Mouse (Mus musculus) T-helper 2 cell (primary cell): ENCODE data around the gene Ccdc97.

ENCODE experiments used
- in situ Hi-C: fragments of 300-600 bp; cut with MboI, MseI; formaldehyde crosslinking; loops from one replicate; pipeline ENCODE4 v1.15.1; 2025; ENCODE audit warnings: high pct_unique_total_duplicates

Gene Ccdc97

DNA sequence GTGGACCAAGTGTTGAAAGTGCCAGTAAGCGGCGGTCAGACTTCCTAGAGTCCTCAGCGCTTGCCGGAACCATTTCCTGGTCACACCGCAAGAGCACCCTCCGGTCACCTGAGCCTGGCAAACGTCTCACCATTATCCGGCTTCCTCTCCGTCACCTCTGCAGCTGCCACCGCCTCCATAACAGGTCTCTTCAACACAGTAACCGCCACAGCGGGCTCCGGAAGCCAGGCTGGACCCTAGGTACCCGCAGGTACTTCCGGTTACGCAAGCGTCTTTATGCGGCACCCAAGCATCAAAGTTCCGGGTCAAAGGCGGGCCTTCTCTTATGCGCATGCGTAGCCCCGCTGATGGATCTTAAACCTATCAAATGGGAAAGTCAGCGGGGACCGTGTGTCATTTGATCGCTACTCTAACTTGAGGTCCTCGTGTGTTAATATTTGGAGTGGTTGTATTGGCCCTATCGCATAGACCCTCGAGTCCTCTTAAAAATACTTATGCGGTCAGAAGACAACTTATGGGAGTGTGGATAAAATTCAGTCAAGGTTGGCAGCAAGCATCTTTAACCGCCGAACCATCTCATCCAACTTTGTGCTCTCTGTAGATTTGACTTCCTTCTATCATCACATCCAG, at the start of gene Ccdc97:
Gene Ccdc97 (minus strand): TSS at position 301 of the 630 bp plus-strand sequence.
- in situ Hi-C loops: no loop called here

DNA sequence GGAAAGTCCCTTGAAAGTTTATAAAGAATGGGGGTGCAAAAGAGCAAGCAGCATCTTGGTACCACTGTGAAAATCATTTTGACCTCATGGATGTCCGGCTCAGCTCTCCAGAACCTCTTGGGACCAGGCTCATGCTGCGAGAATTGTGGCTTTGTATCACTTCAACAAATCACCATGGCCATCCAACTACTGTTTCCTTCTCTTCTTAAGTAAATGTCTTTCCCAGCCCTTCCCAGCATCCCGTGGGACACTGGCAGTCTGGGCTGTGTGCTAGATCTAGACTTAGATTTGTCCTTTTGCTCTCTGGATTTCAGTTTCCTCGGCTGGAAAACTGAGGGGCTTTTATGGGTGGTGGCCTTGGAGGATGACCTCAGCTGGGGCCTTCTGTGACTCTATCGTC, 49.3 kb upstream of the Ccdc97 start:
- in situ Hi-C loops: no loop called here

DNA sequence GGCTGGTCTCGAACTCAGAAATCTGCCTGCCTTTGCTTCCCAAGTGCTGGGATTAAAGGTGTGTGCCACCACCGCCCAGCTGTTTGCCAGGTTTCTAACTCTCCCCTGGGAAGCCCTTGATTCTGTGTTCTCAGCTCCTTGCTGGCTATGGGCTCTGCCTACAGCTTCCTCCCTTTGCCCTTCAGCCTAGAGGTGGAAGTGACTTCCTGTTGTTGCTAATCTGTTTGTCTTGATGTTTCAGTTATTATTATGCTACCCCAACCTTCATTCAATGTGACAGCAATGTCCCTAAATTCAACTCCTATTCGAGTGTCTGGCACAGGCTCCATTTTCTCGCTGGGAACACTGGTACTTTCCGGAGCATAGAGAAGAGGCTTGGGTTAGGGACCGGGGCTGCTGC, 47.2 kb upstream of the Ccdc97 start:
- in situ Hi-C loops: no loop called here

DNA sequence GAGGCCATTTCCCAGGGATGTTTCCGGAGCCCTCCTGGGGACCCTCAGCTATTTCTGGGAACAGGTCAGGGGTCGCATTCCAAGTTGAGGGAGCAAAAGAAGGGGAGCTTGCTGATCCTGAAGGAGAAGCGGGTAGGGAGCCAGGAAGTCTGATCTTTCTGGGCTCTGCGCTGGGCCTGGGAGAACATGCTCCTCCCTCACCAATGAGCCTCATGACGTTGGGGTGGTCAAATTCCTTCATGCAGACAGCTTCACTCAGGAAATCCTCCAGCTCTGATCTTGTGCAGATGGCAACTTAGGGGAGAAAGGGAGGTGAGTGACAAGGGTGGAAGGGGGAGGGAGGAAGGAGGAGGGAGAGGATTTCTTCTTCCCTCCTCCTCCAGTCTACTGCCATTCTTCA, 45.3 kb upstream of the Ccdc97 start:
- in situ Hi-C loops: no loop called here

DNA sequence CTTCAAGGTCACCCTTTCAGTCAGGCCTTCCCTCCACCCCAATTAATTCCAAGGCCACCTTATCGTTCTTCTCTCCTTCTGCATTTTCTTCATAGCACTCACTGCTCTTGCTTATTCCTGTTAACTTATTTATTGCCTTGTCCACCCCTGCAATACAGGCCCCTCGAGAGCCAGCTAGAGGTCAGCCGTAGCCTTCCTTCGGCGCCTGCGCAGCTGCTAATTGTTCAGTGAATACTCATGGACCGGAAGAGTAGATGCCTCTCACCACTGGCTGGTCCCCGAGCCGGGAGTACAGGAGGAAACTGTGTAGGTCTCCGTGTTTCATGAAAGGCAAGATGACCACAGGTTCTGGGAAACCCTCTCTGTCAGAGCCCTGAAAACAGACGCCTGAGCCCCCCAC, 44.8 kb upstream of the Ccdc97 start:
- in situ Hi-C loops: no loop called here

DNA sequence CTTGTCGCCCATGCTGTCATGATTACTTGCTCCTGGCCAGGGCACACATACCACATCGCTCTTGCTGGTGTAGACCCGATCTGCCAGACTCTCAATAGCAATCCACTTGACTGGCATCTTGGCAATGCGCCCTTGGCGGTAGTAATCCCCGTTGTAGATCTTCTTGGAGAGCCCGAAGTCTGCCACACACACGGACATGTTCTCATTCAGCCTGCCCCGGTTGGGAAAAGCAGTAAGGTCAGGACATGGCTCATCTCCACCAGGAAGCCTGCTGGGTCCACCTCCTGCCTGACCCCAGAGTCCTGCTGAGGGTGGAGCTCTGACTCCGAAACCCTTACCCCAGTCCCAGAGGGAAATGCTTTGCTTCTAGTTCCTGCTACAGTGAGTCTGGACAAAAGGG, 42.5 kb upstream of the Ccdc97 start:
- in situ Hi-C loops: no loop called here

DNA sequence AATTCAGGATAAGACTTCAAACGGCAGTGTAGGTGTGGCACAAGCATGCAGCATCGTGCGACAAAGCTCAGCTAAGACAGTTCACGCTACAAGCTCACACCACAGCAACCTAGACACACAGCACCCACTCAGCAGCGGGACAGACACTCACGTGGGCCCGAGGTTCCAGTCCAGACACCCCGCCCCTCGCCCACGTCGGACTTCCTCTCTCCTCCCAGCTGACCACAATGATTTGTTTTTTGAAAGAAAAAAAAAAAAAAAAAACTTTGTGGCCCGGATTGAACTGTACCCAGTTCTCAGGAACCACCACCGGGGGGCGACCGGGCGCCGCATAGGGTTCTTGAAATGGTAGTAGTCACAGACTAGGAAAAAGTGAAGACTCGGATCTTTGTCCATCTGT, 37.1 kb upstream of the Ccdc97 start:
- in situ Hi-C loops: loop anchor here (5.0 to 10.0 kb wide), 2 partner anchors 51 to 1719 kb away; partner anchors contain the start of gene Sertad3

DNA sequence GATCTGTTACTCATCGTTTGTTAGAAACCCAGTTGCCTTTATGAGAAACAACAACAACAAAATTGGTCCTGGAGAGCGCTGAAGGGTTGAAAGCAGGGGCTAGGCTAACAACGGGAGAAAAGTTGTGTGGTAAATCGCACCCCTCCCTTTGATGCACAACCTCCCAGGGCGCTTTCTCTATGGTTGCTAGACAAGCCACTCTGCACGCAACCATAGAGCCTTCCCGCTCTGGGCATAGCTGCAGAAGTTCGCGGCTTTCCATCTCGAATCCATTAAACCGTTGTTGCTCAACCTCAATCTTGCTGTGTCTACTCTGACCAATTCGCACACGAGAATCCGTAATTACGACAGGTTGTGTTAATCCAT, 36.6 kb upstream of the Ccdc97 start:
- in situ Hi-C loops: loop anchor here (5.0 to 10.0 kb wide), 2 partner anchors 52 to 1719 kb away; partner anchors contain the start of gene Sertad3

DNA sequence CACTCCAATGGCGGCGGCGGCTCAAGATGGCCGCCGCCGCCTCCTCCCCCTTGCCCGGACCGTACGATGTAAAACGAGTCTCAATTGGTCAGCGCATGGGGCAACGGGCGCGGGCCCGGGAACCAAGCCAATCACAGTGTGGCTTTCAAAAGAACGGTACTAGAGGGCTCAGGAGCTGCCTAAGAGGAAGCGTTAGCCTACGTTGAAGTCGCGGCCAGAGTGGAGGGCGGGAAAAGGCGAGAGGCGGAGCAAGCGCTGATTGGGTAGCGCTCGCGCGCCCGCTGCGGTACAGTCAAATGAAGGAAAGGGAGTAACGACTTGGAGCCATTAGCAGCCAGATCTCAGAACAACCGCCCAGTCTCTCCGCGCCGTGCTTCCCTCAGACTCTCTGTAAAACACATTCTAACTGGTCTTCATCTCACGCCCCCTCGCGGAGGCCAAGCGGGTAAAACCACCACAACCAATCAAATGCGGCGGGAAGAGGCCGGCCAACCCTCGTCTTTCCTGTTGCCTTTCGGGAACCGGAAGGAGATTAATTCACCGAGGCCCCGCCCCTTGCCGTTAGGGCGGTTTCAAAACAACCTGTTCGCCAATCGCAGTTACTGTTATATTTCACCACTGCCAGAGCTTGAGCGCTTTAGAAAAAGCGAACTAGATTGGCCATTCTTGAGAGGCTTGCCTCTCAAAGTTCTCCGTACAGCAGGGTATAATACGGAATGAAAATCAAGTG, 36.0 kb upstream of the Ccdc97 start, which contains the start of gene Hnrnpul1:
Gene Hnrnpul1 (minus strand): TSS at position 20 of the 730 bp plus-strand sequence.
- in situ Hi-C loops: loop anchor here (5.0 to 10.0 kb wide), 2 partner anchors 52 to 1720 kb away; partner anchors contain the start of gene Sertad3

DNA sequence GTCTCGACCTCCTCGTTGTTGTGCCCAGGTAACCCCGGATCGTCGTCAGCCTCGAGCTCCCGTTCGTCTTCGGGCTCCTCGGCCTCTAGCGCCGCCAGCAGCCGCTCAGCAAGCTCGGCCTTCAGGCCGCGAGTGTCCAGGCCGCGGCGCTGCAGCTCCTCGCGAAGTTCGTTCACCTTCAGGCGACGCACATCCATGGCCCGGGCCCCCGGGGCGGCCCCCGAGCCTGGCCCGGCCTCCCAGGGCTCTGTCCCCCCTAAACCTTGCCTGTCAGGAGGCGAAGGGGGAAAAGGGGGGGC, 35.5 kb upstream of the Ccdc97 start:
- in situ Hi-C loops: loop anchor here (10.0 kb wide), 1 partner anchor 1720 kb away; the partner anchor contains the start of gene Sertad3

DNA sequence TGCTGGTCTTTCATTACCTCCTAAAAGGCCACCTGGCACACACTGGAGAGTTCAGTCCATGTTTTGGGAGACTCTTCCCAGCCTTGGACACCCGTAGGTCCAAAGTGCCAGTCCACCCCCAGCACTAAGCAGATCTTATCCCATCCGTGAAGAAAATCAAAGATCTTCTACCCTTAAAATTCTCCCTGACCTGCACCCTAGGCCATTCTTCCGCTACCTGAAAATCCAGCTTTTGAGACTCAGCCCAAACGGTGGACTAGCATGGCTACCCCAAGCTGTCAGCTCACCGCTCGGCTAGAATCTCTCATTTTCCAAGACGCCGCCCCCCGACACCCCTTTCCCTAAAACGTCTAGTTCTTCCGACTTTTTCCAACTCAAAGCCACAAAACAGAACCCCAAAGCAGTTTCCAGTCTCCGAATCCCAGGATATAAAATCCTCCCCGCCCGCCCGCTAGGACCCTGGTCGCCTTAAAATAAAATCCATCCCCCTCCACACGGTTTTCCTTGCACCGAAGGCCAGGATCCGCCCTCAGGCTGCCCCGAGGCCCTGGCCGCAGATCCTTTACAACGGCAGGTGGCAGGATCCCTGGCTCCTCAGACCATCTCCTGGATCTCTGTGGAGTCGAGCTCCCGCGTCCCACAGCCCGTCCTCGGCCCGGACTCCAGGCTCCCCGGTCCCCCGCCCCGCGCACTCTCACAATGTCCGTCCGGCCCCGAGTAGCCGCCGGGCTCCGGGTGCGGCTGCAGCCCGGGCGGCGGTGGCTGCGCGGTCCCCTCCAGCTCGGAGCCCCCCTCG, 35.0 kb upstream of the Ccdc97 start:
- in situ Hi-C loops: loop anchor here (10.0 kb wide), 1 partner anchor 1721 kb away; the partner anchor contains the start of gene Sertad3

DNA sequence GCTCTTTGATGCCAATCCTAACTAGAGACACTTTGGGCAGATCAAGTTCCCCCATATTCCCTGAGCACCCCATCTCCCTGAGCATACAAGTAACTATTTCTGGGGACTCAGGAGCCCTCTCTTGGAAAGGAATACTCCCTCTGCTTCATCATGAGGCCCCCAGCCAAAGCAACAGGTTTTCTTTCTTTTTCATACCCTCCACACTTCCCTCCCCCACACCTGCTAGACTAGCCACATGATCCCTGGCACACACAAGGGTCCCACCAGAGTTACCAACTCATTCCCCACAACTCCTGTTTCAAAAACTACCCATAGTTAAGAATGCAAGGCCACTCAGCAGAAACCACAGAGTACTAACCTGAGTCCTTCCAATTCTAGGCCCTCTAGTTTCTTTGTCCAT, 34.2 kb upstream of the Ccdc97 start:
- in situ Hi-C loops: loop anchor here (10.0 kb wide), 1 partner anchor 1722 kb away; the partner anchor contains the start of gene Sertad3

DNA sequence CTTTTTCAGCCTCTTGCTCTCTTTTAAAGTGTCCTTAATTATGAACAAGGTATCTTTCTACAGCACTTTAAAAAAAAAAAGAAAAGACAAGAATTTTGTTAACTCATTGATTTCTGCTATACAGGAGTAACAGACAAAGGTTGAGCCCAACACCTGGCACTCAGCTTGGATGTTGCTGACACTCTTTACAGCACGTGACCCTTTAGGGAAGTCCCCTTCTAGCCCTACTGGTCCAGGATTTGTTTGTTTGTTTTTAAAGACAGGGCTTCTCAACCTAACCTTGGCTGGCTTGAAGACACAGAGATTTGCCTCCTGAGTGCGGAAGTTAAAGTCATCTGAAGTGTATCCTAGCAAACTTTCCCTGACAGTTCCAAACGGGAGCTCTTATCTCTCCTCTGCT, 28.0 kb upstream of the Ccdc97 start:
- in situ Hi-C loops: loop anchor here (5.0 to 25.0 kb wide), 2 partner anchors 50 to 1440 kb away; partner anchors contain the start of genes BC024978, Gm21983, Mia and Rab4b

DNA sequence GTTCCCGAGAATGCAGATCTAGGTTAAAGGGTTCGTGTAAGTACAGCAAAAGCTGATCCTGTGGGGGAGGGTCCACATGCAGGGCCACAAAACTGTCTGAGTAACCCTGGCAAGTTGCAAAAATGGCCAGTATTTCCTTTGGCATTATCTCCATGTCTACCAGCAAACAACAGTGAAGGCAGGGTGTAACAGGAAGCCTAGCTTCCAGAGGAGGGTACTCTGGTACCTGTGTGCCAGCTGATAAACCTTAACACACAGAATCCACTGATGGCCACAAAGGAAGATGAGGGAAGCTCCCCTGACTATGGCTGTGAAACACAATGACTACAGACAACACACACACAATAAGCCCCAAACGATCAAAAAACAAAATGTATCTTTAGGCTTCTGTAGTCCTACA, 19.4 kb upstream of the Ccdc97 start:
- in situ Hi-C loops: loop anchor here (25.0 kb wide), 1 partner anchor 1449 kb away; the partner anchor contains the start of genes BC024978, Gm21983, Mia and Rab4b

DNA sequence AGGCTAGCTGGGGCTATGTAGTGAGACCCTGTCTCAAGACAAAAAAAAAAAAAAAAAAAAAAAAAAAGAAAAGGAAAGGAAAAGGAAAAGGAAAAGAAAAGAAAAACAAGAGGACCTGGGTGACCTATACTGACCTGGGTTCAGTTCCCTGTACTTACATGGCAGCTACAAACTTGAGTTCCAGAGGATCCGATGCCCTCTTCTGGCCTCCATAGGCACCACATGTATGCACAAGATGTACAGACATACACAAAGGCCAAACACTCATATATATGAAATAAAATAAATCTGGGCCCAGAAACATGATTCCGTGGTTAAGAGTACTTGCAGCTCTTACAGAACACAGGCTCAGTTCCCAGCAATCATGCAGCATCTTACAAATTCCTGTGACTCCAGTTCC, 18.0 kb upstream of the Ccdc97 start:
- in situ Hi-C loops: loop anchor here (25.0 kb wide), 1 partner anchor 1450 kb away; the partner anchor contains the start of genes BC024978, Gm21983, Mia and Rab4b

DNA sequence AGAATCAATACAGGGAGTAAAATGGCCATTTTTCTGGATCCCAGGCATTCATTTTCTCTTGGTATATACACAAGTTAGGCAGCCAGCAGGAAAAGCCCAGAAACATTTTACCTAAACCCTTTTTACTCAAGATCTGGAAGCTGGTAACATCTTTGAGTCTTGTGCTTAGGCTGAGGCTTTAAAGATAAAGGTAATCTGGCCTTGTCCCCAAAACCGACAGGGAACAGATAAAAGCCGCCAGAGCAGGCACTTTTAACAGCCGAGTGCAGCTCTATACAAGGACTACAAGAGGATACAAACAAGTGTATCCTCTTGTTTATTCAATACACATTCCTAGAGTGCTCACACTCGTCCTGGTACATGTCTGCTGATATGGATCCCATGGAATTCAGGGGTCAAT, 16.1 kb upstream of the Ccdc97 start:
- in situ Hi-C loops: loop anchor here (25.0 kb wide), 1 partner anchor 1452 kb away; the partner anchor contains the start of genes BC024978, Gm21983, Mia and Rab4b

DNA sequence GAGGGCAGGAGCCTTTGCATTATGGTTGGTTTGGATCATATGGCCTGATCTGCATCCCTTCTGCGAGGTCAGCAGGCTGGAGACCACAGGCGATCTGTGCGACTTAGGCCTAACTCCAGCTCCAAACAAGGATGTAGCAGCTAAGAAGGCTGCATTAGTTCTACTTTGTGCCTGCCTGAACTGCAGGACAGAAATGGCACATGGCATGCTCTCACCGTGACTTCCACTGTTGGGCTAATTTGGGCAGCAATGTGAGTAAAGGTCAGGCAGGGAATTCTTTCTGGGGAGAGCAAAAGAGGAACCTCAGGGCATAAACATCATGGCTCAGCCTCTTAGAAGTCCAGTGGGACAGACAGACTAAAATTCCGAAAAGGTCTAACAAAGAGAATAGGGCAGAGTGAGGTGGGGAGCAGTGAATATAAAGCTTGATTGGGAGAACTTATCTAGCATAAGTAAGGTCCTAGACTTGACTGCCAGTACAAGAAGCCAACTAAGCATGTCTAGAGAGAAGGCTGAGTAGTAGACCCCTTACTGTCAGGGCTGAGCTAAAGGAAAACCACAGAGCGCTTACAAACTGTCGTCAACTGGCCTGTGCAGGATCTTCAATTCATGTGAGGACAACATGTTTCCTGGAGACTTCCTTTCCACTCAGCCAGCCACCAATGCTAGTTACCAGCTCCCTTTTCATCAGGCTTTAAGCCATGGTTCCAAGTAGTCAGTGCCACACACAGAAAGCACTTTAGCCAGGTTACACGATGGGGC, 12.6 kb upstream of the Ccdc97 start:
- in situ Hi-C loops: loop anchor here (25.0 kb wide), 1 partner anchor 1456 kb away; the partner anchor contains the start of genes BC024978, Gm21983, Mia and Rab4b

DNA sequence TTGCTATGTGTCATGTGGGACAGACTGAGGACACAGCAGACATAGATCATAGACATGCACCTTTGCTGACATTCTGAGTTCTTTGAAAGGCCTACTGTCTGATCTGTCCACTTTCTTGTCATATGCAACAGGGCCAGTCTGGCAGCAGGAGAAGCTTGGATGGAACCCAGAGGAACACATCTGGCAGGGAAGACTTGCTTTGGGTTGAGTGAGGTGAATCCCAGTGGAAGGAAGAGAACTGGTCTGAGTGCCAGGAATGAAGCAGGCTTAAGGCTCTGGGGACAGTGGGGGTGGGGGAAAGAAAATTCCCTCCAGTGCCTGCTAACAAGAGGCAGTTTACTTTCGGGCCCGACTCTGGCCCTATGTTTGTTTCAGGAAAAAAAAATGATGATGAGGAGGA, 11.0 kb upstream of the Ccdc97 start:
- in situ Hi-C loops: loop anchor here (25.0 kb wide), 1 partner anchor 1457 kb away; the partner anchor contains the start of genes BC024978, Gm21983, Mia and Rab4b

DNA sequence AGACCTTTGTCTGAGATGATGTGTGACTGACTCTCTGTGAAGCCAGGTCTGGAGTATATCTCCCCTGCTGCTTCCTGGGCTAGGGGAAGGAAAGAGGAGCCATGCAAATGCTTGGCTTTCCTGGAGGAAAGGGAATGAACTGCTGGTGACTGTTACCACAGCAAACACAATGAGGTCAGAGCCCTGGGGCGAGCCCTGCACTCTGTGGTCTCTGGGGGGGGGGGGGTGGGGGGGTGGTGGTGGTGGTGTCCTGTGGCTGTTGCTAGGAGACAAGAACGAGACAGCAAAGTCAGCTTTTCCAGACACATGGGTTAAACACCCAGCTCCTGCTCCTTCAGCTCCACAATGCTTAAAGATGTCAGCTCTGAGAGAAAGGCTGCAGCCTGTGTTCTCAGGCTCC, 10.5 kb upstream of the Ccdc97 start:
- in situ Hi-C loops: loop anchor here (25.0 kb wide), 1 partner anchor 1458 kb away; the partner anchor contains the start of genes BC024978, Gm21983, Mia and Rab4b

DNA sequence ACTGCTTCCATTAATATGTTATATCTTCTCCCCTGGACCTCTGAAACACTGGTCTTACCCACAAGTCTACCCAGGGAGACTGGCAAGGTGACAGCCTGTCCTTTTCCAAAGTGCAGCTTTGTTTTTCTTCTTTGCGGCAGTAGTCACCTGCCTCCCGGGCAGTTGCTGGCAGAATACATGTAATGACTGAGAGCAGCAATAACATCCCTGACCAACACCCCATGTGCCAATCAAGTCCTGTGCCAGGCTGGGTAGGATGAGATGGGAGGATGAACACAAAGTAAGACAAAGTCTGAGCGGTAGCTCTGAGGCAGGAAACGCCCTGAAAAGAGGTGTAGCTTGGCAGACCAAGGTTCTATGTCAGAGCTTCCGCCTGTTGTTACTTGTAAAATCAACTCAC, 8.9 kb upstream of the Ccdc97 start:
- in situ Hi-C loops: loop anchor here (25.0 kb wide), 1 partner anchor 1460 kb away; the partner anchor contains the start of genes BC024978, Gm21983, Mia and Rab4b
